Mouse (Mus musculus) MEL (cell line): ENCODE measurements at regions not wholly inside any gene's neighbourhood (a gene's known extent, or its start where the extent isn't known, plus 50 kb on each side); places are given as distances from the start of the nearest gene placed in this dataset.

Experiments
- DNase-seq: peaks from one replicate; pipeline ENCODE4 v3.0.0; 2011; ENCODE audit warnings: low read depth, low spot score
- H3K27ac ChIP-seq: 2 replicates; pipeline ENCODE4 v1.5.1; 2012; ENCODE audit warnings: low read depth, mild to moderate bottlenecking, control low read depth, low read length, moderate library complexity; ENCODE audit not compliant: control insufficient read depth
- H3K27me3 ChIP-seq, 2 experiments: fragments of 150-350 bp in 1 of 2; sonication (generic) in 1 of 2; 2 replicates each; pipeline ENCODE4 v1.6.1; 2012; ENCODE audit warnings: low read length in 2 of 2, mild to moderate bottlenecking in 2 of 2, improper control_type of control experiment in 1 of 2, moderate library complexity in 1 of 2; ENCODE audit not compliant: insufficient read depth in 2 of 2, control insufficient read depth in 1 of 2
- H3K36me3 ChIP-seq, 2 experiments: 2 replicates each; pipeline ENCODE4 v1.6.1; 2012 to 2014; ENCODE audit warnings: low read length in 2 of 2, improper control_type of control experiment in 1 of 2, inconsistent platforms in 1 of 2, mild to moderate bottlenecking in 1 of 2; ENCODE audit not compliant: insufficient read depth in 2 of 2, control insufficient read depth in 1 of 2
- H3K4me1 ChIP-seq, 2 experiments: fragments of 150-350 bp in 1 of 2; sonication (generic) in 1 of 2; 2 replicates each; pipeline ENCODE4 v1.6.1; 2012; ENCODE audit warnings: low read length in 2 of 2, improper control_type of control experiment in 1 of 2, mild to moderate bottlenecking in 1 of 2; ENCODE audit not compliant: insufficient read depth in 2 of 2, control insufficient read depth in 1 of 2
- H3K4me3 ChIP-seq, 2 experiments: fragments of 150-350 bp in 1 of 2; sonication (generic) in 1 of 2; 2 replicates each; pipeline ENCODE4 v1.5.1; 2012; ENCODE audit warnings: low read depth in 2 of 2, low read length in 2 of 2, mild to moderate bottlenecking in 2 of 2, moderate library complexity in 2 of 2, control low read depth in 1 of 2, improper control_type of control experiment in 1 of 2; ENCODE audit not compliant: control insufficient read depth in 1 of 2, insufficient read depth in 1 of 2
- H3K79me2 ChIP-seq: 2 replicates; pipeline ENCODE4 v1.6.1; 2012; ENCODE audit warnings: mild to moderate bottlenecking, low read length, moderate library complexity; ENCODE audit not compliant: control insufficient read depth, poor library complexity, insufficient read depth
- H3K9ac ChIP-seq: 2 replicates; pipeline ENCODE4 v1.6.1; 2012; ENCODE audit warnings: low read depth, mild to moderate bottlenecking, control low read depth, low read length, moderate library complexity; ENCODE audit not compliant: control insufficient read depth, poor library complexity, severe bottlenecking
- H3K9me3 ChIP-seq: fragments of 150-350 bp; sonication (generic); replicated peaks from 2 replicates; pipeline ENCODE4 v1.6.1; 2012; ENCODE audit warnings: mild to moderate bottlenecking, low read length, improper control_type of control experiment, moderate library complexity; ENCODE audit not compliant: insufficient read depth
- CHD1 ChIP-seq: IDR thresholded peaks from 2 replicates; pipeline ENCODE4 v1.6.1; 2012; ENCODE audit warnings: low read depth, mild to moderate bottlenecking, inconsistent platforms, low read length, improper control_type of control experiment
- CTCF ChIP-seq, 3 experiments: IDR thresholded peaks in 2 of 3; conservative IDR thresholded peaks in 1 of 3; 2 replicates each; pipeline ENCODE4 v1.5.1; 2011 to 2012; ENCODE audit warnings: low read length in 3 of 3, low read depth in 2 of 3, mild to moderate bottlenecking in 2 of 3, improper control_type of control experiment in 1 of 3, inconsistent platforms in 1 of 3, mixed read lengths in 1 of 3, moderate library complexity in 1 of 3; ENCODE audit not compliant: control insufficient read depth in 1 of 3, insufficient read depth in 1 of 3, poor library complexity in 1 of 3, severe bottlenecking in 1 of 3
- ELF1 ChIP-seq: IDR thresholded peaks from 2 replicates; pipeline ENCODE4 v1.6.1; 2014; ENCODE audit warnings: low read depth, mild to moderate bottlenecking, inconsistent platforms, low read length, improper control_type of control experiment, moderate library complexity
- GATA1 ChIP-seq: IDR thresholded peaks from 2 replicates; pipeline ENCODE4 v1.6.1; 2011; ENCODE audit warnings: low read depth, low read length, improper control_type of control experiment
- HCFC1 ChIP-seq: IDR thresholded peaks from 2 replicates; pipeline ENCODE4 v1.6.1; 2012; ENCODE audit warnings: low read depth, mild to moderate bottlenecking, inconsistent platforms, low read length, improper control_type of control experiment, moderate library complexity
- KAT2A ChIP-seq: conservative IDR thresholded peaks from 2 replicates; pipeline ENCODE4 v1.6.1; 2012; ENCODE audit warnings: low read depth, low read length, improper control_type of control experiment, inconsistent platforms
- MAFK ChIP-seq: IDR thresholded peaks from 2 replicates; pipeline ENCODE4 v1.6.1; 2011; ENCODE audit warnings: low read depth, mild to moderate bottlenecking, low read length, improper control_type of control experiment, borderline replicate concordance
- MAX ChIP-seq: IDR thresholded peaks from 2 replicates; pipeline ENCODE4 v1.6.1; 2011; ENCODE audit warnings: low read length, improper control_type of control experiment
- MEF2A ChIP-seq: IDR thresholded peaks from 2 replicates; pipeline ENCODE4 v1.6.1; 2014; ENCODE audit warnings: low read depth, mild to moderate bottlenecking, inconsistent platforms, low read length, improper control_type of control experiment; ENCODE audit not compliant: poor library complexity, insufficient replicate concordance, severe bottlenecking; ENCODE audit errors: extremely low read depth
- MXI1 ChIP-seq: IDR thresholded peaks from 2 replicates; pipeline ENCODE4 v1.6.1; 2011; ENCODE audit warnings: mild to moderate bottlenecking, low read depth, low read length, improper control_type of control experiment
- MYC ChIP-seq: IDR thresholded peaks from 2 replicates; pipeline ENCODE4 v1.6.1; 2011; ENCODE audit warnings: low read depth, mild to moderate bottlenecking, low read length, improper control_type of control experiment, moderate library complexity
- NRF1 ChIP-seq: IDR thresholded peaks from 2 replicates; pipeline ENCODE4 v1.6.1; 2014; ENCODE audit warnings: low read depth, mild to moderate bottlenecking, inconsistent platforms, low read length, improper control_type of control experiment, moderate library complexity; ENCODE audit not compliant: poor library complexity, insufficient read depth, severe bottlenecking
- POLR2A ChIP-seq, 2 experiments: IDR thresholded peaks; 2 replicates each; pipeline ENCODE4 v1.6.1; 2011 to 2012; ENCODE audit warnings: low read length in 2 of 2, mild to moderate bottlenecking in 2 of 2, control low read depth in 1 of 2, improper control_type of control experiment in 1 of 2, low read depth in 1 of 2, moderate library complexity in 1 of 2; ENCODE audit not compliant: control insufficient read depth in 1 of 2, insufficient read depth in 1 of 2, poor library complexity in 1 of 2
- POLR2AphosphoS2 ChIP-seq: IDR thresholded peaks from 2 replicates; pipeline ENCODE4 v1.6.1; 2011; ENCODE audit warnings: low read length, improper control_type of control experiment
- SIN3A ChIP-seq: IDR thresholded peaks from 2 replicates; pipeline ENCODE4 v1.6.1; 2012; ENCODE audit warnings: low read length, improper control_type of control experiment, inconsistent platforms
- TAL1 ChIP-seq: IDR thresholded peaks from 2 replicates; pipeline ENCODE4 v1.6.1; 2012; ENCODE audit warnings: mild to moderate bottlenecking, inconsistent platforms, low read length, moderate library complexity, mixed read lengths
- UBTF ChIP-seq: IDR thresholded peaks from 2 replicates; pipeline ENCODE4 v1.6.1; 2012; ENCODE audit warnings: low read depth, mild to moderate bottlenecking, inconsistent platforms, low read length, improper control_type of control experiment, moderate library complexity, borderline replicate concordance; ENCODE audit not compliant: insufficient read depth
- USF1 ChIP-seq: IDR thresholded peaks from 2 replicates; pipeline ENCODE4 v1.6.1; 2014; ENCODE audit warnings: low read depth, mild to moderate bottlenecking, inconsistent platforms, low read length, improper control_type of control experiment, moderate library complexity
- ZC3H11A ChIP-seq: IDR thresholded peaks from 2 replicates; pipeline ENCODE4 v1.6.1; 2012; ENCODE audit warnings: low read depth, mild to moderate bottlenecking, inconsistent platforms, low read length, improper control_type of control experiment
- ZNF384 ChIP-seq: IDR thresholded peaks from 2 replicates; pipeline ENCODE4 v1.6.1; 2012; ENCODE audit warnings: low read depth, mild to moderate bottlenecking, inconsistent platforms, low read length, improper control_type of control experiment

GRCm38 (mm10) chr3:133624079-133624875, 79.3 kb upstream of the Tet2 start (continued):
- TF ChIP-seq MAX, result peak; percentile 86
- peak; percentile 87 for TF ChIP-seq SIN3A
- peak; percentile 99 for TF ChIP-seq GATA1
- TF ChIP-seq ZC3H11A, result no peak; the same call in 1 of the 2 replicates
- peak; percentile 46; the same call in 1 of the 2 replicates for TF ChIP-seq MAFK
- TF ChIP-seq MXI1, result peak; percentile 75; the same call in 1 of the 2 replicates
- TF ChIP-seq NRF1, result no peak
- peak; percentile 59 for TF ChIP-seq KAT2A
- TF ChIP-seq POLR2A (IDR thresholded peaks at IDR 0.05; ENCODE audit: control insufficient read depth in 1 of 2, insufficient read depth in 1 of 2, low read depth in 1 of 2, low read length in 2 of 2, poor library complexity in 1 of 2), result peak in 1 of 2 experiments; percentile 46; a peak in 2 of 4 replicates
- 0 out of 2 replicates have a peak, but pooled peaks have one; percentile 41 for TF ChIP-seq MEF2A
- TF ChIP-seq USF1, result peak; percentile 23; the same call in 1 of the 2 replicates
- peak; percentile 89 for TF ChIP-seq MYC
- TF ChIP-seq POLR2AphosphoS2, result no peak
- TF ChIP-seq ELF1, result no peak
- TF ChIP-seq CTCF (IDR thresholded peaks at IDR 0.05 in 2 of 3, conservative IDR thresholded peaks at IDR 0.05 in 1 of 3; ENCODE audit: control insufficient read depth in 1 of 3, insufficient read depth in 1 of 3, low read depth in 2 of 3, low read length in 3 of 3, poor library complexity in 1 of 3, severe bottlenecking in 1 of 3), result no peak
- TF ChIP-seq CHD1, result 0 out of 2 replicates have a peak, but pooled peaks have one; percentile 70
- TF ChIP-seq ZNF384, result peak; percentile 60
- TF ChIP-seq UBTF, result no peak
- peak; percentile 80 for TF ChIP-seq TAL1
- TF ChIP-seq, all 39 proteins: peak for 27

DNA sequence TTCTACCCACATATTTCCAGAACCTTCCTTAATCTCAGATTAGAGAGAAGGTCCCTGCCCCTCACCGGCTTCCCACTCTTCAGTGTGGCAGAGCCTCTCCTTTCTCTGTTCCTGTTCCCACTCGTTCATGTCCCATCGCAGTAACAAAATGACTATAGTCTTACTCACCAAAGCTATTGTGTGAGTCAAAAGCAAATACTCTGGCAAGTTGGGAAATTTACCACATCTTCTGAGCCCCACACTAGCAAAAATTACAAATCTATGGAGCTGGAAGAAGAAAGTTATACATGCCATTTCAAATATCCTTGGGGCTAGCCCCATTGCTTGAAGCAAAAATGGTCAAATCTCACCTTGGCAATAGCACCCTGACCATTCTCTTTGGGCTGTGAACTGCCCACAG, 80.1 kb upstream of the Tet2 start:
- TF ChIP-seq ZC3H11A, result no peak
- no peak for TF ChIP-seq HCFC1
- TF ChIP-seq MAFK, result no peak
- TF ChIP-seq MXI1, result no peak
- Histone ChIP-seq H3K27me3 (no peaks in the 10 kb centered on the region), H3K27ac (peak overlapping the region; percentile 100), H3K9ac (peak overlapping the region; percentile 49), H3K79me2 (no peaks in the 10 kb centered on the region; the same call in 1 of the 2 replicates), H3K36me3 (peaks cover 0 to 52% of the 10 kb centered on the region in 2 experiments; a peak in 2 of 4 replicates), H3K4me1 (peaks cover 39 to 45% of the 10 kb centered on the region in 2 experiments), H3K9me3 (no peaks in the 10 kb centered on the region), H3K4me3 (no peak overlapping the region)
- DNase-seq, result no peak
